Mouse (Mus musculus) spleen, adult 10 weeks (tissue): ENCODE data around the gene Slc27a5. TPM values are rescaled to one million over a fixed set of nuclear protein-coding genes. Genes with fewer than 3 reads are reported as not detected.

Source experiments
- polyA plus RNA-seq: library from polyadenylated mRNA; stranded (reverse); fragments of 350-450 nt; fragmentation: Illumina TruSeq; extraction: RNeasy Lipid Tissue Mini Kit (QIAGEN cat#74804); gene quantifications from one replicate; pipeline ENCODE4 v1.2.3, GENCODE M21; 2015; ENCODE audit warnings: low replicate concordance; ENCODE audit not compliant: insufficient read depth

Slc27a5 gene
- polyA plus RNA-seq, result 0.10 TPM

GRCm38 (mm10) chr7:12998053-12998452, at the start of gene Slc27a5:
TSS of gene Slc27a5 (minus strand) at chr7:12998192.

GRCm38 (mm10) chr7:13037901-13038555, 40.0 kb upstream of the Slc27a5 start, which contains the start of gene Ube2m:
TSS of gene Ube2m (minus strand) at chr7:13038275.

GRCm38 (mm10) chr7:13034148-13034977, 36.4 kb upstream of the Slc27a5 start, which contains the start of gene Chmp2a:
TSS of gene Chmp2a (minus strand) at chr7:13034807.

GRCm38 (mm10) chr7:13010005-13010908, 12.3 kb upstream of the Slc27a5 start, which contains the start of gene Zbtb45:
TSS of gene Zbtb45 (minus strand) at chr7:13010034.

GRCm38 (mm10) chr7:12998851-12999250, 859 bp upstream of the Slc27a5 start, which contains the start of gene Trim28:
TSS of gene Trim28 (plus strand) at chr7:12999114.

GRCm38 (mm10) chr7:12977682-12978389, 20.2 kb downstream of the Slc27a5 start, which contains the start of gene Zfp446:
TSS of gene Zfp446 (plus strand) at chr7:12977848.

GRCm38 (mm10) chr7:12965678-12966091, 32.3 kb downstream of the Slc27a5 start, which contains the start of gene Zfp324:
TSS of gene Zfp324 (plus strand) at chr7:12965838.

Other genes with a start within 250 kb of the Slc27a5 start
- gene Zscan18, start 194.6 kb downstream of the Slc27a5 start, polyA plus RNA-seq, result 3.6 TPM
- 27.5 TPM for gene Zfp329, start 179.3 kb downstream of the Slc27a5 start, polyA plus RNA-seq
- 50.1 TPM for gene Zfp110, start 163.4 kb downstream of the Slc27a5 start, polyA plus RNA-seq
- gene Zfp128, start 117.0 kb downstream of the Slc27a5 start, polyA plus RNA-seq, result 4.6 TPM
- 14.1 TPM for gene Zscan22, start 100.4 kb downstream of the Slc27a5 start, polyA plus RNA-seq
- 814 TPM for gene Rps5, start 75.9 kb downstream of the Slc27a5 start, polyA plus RNA-seq
- gene Rnf225, start 70.8 kb downstream of the Slc27a5 start, polyA plus RNA-seq, result 0.29 TPM
- 5.0 TPM for gene Zfp324, start 32.4 kb downstream of the Slc27a5 start, polyA plus RNA-seq
- 9.2 TPM for gene Zfp446, start 20.3 kb downstream of the Slc27a5 start, polyA plus RNA-seq
- 194 TPM for gene Trim28, start 922 bp upstream of the Slc27a5 start, polyA plus RNA-seq
- gene Zbtb45, start 11.8 kb upstream of the Slc27a5 start, polyA plus RNA-seq, result 4.0 TPM
- gene Chmp2a, start 36.6 kb upstream of the Slc27a5 start, polyA plus RNA-seq, result 153 TPM
- gene Ube2m, start 40.1 kb upstream of the Slc27a5 start, polyA plus RNA-seq, result 112 TPM
- gene Mzf1, start 56.6 kb upstream of the Slc27a5 start, polyA plus RNA-seq, result 0.65 TPM
- gene Vmn1r85, start 97.0 kb upstream of the Slc27a5 start, polyA plus RNA-seq, result not detected
- not detected for gene Vmn1r86, start 121.7 kb upstream of the Slc27a5 start, polyA plus RNA-seq
- not detected for gene Vmn1r87, start 142.0 kb upstream of the Slc27a5 start, polyA plus RNA-seq
- gene Vmn1r88, start 161.4 kb upstream of the Slc27a5 start, polyA plus RNA-seq, result not detected
- gene Vmn1r89, start 214.8 kb upstream of the Slc27a5 start, polyA plus RNA-seq, result not detected